Mouse (Mus musculus) thymus, adult 18-20 months (tissue): ENCODE data around the gene Phb.
"Not testable (repeated sequence)": the region's sequence is repeated elsewhere in the genome, so short reads cannot be mapped to it uniquely, and the experiment has no call there.

Experiments used
- DNase-seq, 2 experiments: peaks; one replicate each; pipeline ENCODE4 v3.0.0; 2022; ENCODE audit warnings: mixed read lengths in 2 of 2

The Phb gene

DNA sequence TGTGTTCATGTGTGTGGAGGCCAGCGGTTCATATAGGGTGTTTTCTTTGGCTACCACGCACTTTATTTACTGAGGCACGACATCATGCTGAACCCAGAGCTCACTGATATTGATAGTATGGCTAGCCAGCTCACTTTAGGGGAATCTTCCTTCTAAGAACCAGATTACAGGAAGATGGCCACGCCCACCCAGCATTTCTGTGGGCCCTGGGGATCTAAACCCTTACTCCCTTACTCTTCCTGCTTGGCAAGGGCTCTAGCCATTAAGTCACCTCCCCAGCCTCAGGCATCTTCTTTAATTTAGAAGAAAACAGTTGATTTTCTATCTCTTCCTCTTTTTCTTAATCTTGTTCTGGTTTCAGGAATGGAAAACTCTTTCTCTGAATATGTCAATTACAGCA is 9.3 kb upstream of the Phb start:
- DNase-seq: no peak

DNA sequence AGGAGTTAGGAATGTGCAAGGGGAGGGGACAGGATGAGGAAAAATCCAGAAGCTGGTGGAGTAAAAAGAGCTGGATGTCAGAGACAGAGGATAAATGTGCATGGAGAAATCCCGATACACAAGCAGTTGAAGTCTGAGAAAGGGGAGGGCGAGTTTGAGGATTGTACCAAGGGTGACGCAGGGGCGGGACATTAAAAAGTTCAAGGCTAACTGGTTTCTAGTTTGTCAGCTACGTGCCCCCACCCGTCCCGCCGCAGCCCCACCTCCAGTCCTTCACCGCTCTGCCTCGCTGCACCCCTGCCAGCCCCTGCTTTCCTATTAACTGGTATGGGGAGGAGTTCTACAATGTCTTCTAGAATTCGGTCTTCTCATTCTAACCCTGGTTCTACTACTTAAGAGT is 420 bp downstream of the Phb start:
- DNase-seq: peak; percentile 26 to 44

DNA sequence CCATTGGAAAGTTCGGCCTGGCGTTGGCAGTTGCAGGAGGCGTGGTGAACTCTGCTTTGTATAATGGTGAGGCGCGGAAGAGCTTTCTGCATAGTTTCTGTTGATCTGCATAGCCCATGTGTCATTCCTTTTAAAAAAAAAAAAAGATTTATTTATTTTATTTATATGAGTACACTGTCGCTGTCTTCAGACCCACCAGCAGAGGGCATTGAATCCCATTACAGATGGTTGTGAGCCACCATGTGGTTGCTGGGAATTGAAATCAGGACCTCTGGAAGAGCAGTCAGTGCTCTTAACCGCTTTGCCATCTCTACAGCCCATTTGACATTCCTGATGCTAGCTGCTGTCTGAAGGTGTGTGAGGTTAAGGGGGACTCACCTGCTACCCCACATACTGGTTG is 1.3 kb downstream of the Phb start:
- DNase-seq: not testable (repeated sequence)

DNA sequence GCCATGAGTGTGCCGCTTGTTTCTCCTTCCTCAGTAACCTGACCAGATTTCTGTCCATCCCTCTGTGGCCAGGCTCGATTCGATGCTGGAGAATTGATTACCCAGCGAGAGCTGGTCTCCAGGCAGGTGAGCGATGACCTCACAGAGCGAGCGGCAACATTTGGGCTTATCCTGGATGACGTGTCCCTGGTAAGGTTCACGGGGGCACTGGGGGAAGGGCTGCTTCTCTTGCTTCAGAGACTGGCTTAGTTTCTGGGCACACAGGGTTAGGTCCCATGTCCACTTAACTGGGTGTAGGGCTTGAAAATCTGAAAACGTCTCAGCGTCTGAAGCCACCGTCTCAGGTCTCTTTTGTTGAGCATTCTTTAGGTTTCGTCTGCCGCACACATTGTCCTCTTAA is 8.7 kb downstream of the Phb start:
- DNase-seq: no peak

DNA sequence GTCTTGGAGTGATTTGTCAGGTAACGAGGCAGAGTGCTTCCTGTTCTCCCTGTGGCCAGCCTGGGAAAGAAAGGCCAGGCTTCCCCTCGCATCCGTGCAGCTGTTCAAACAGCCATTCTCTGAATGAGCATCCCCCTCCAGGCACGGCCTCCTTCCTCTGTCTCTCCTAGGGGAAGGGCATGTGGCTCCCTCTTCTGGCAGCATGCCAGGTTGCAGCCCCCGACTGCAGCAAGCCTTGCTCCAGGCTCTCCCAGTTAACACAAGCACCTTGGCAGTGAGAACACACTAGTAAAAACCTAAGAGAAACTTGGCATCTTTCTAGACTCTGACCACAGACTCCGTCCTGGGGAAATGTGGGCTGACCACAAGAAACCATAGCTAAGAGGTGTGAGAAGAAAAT is 9.6 kb downstream of the Phb start:
- DNase-seq: peak; percentile 51 to 55

DNA sequence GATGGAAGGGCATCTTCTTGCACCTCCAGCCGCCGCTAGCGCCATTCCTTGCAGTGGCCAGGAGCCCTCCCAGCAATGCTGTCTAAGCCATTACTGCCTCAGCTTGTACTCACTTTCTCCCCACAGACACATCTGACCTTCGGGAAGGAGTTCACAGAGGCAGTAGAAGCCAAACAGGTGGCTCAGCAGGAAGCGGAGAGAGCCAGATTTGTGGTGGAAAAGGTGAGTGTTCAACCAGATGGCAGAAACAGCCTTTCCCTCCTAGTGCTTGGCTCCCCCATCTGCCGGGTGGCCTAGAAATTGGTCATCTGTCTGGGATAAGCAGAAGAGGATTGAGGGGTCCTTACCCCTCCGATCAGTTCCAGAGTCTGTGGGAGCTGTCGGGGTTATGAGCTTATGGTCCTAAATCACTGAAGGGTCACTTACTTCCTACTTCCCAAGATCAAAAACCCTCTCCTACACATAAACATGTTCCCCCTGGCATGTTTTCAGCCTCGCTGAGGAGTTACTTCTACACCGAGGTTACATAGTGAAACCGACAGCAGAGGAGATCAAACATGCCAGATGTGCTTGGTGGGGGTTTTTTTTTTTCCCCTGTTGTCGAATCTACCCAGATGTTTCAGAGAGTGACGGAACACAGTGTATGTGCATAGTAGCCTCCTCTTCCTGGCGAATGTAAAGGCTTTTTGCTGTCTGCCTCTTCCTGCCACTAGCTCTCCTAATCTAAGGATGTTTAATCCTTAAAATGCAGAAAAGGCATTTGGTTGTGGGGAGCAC is 11.4 kb downstream of the Phb start:
- DNase-seq: no peak

DNA sequence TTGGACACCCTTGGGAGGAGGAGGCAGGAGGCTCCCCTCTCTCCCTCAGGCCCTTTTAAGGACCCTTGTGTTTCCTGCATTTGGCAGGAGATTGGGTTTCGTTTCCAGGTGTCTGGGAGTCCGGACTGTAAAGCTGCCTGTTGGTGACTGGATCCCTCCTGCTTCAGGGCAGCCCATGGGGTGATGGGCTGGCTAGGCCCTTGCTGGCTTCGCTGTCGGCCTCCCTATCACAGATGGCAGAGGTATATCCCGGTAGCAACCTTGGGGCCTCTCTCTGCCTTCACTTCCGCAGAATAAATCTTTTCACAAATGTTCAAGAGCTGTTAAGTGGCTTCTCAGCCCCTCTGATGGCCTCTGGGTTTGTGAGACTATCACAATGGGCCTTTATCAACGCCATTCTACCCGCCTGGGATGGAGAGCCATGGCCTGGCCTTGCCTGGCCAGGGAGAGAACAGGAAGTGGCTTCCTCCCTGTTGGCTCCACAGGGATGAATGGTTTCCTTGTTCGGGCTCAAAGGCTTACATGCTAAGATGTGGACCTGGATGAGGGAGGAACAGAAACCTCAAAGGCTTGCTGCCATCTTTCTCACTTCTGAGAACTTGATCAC is 15.3 kb downstream of the Phb start:
- DNase-seq: no peak

DNA sequence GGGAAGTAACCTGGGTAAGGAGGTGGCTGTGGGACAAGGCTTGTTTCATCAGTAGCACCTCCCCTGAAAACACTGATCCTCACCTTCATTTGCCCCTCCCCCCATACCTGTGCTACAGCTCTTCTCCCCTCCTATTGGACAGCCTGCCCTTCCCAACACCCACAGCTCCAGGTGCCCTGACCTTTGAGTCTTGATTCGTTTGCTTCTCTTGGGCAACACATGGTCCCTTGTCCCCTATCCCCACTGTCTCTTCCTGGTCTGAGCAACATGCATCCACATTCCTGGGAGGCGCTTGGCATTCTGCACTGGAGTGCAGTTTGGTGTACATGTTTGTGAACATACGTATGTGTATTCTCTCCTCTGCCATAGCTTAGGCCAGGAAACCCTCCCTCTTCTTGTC is 16.2 kb downstream of the Phb start:
- no peak for DNase-seq

DNA sequence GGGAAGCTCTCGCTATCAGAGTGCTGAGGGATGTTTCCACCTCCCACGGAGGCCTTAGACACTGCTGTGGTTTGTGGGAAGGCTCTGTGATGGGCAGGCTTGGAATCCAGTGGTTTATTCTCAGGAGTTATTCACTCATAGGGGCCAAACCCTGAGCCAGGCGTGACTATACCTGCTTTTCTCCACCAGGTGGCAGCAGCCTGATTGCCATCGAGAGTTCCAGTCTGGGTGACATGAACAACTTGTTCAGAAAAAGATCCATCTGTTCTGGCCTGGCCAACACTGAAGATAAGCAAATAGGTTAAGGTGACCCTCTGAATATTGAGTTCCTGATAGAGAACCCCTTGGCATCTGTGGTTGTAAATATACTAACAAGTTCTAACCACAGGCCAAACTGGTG is 19.3 kb downstream of the Phb start:
- DNase-seq: peak; percentile 34 to 39

DNA sequence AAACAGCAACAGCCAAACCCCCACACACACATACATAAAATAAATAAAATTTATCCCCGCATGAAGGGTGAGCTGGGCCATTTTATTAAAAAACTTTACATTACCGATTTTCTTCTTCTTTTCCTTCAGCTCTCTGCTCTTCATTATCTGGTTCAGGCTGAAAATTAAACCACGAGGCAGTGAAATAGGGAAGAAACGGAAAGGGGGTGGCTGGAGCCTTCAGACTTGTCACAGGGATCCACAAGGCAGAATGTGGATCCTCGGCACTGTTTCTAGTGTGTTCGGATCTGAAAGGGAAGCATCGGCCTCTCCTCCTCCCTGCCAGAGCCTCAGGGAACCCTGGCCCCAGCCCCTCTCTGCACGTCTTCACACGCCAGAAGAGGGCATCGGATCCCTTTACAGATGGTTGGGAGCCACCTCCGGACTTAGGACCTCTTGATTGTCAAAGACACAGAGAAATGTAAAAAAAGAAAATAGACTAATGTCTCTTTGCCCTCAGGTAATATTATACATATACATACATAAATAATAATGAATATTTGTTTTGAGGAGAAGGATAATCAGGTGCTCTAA is 20.4 kb downstream of the Phb start:
- no peak for DNase-seq

DNA sequence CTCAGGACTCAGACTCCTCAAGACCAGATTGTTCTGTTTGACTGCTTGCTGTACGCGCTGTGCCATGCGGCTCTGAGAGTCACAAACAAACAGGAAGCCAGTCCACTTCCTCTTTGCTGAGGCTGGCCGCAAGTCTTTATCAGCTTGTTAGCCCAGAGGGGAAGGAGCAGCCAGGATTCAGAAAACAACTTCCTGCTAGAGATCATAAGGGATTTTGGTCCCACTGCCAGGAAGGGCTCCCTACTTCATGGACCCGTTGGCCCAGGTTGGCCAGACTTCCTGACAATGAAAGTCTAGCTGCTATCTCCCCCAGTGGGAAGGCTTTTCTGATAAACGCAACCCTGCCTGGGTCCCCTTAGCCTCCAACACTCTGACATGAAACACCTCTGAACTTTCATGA is 21.8 kb downstream of the Phb start:
- DNase-seq: peak; percentile 9 to 20

DNA sequence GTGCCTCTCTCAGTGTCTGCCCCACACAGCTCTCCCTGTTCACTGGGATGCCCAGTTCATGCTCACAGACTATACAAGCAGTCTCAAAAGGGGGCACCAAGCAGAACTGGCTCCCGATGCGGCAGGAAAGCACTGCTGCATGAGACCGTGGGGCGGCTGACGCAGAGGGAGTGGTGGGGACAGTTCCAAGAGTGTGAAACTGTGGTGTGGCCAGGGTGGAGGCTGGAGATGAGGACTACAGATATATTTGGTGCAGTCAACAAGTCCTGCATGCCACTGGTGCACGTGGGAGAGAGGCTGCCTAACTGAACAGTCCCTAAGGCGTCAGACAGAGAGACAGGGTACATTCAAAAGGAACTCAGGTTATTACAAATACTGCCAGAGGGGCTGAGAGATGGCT is 22.2 kb downstream of the Phb start:
- no peak for DNase-seq

DNA sequence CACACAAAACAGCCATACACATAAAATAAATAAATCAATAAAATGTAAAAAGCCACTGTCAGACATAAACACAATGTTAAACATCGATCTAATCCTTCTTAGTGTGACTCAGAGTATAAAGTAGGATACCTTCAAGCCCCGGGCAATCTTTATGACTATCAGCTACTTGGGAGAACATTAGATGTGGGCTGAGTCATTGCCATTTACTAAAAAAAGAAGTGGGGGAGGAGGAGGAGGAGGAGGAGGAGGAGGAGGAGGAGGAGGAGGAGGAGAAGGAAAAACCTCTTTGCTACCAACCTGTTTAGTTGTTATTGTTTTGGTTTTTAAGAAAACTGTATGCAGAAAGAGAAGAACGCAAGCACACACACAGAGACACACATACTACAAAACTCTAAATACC is 22.8 kb downstream of the Phb start:
- no peak for DNase-seq

DNA sequence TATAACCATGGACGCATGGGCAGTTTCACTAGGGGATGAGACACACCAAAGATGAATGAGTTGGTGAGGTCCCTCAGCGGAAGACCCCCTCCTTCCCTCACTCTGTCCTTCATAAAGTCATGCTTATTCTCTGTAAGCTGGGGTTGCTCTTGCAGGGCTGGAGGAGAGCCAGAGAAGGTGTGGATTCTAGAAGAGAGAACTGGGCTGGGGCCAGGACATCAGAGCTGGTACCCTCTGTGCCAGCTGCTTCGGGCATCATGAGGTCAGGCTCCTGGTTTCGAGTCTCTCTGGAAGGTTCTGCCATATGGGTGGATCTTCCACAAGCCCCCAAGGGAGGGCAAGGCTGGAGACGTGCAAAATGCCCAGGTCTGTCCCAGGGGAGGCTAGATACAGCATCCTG is 31.8 kb downstream of the Phb start:
- DNase-seq: no peak

DNA sequence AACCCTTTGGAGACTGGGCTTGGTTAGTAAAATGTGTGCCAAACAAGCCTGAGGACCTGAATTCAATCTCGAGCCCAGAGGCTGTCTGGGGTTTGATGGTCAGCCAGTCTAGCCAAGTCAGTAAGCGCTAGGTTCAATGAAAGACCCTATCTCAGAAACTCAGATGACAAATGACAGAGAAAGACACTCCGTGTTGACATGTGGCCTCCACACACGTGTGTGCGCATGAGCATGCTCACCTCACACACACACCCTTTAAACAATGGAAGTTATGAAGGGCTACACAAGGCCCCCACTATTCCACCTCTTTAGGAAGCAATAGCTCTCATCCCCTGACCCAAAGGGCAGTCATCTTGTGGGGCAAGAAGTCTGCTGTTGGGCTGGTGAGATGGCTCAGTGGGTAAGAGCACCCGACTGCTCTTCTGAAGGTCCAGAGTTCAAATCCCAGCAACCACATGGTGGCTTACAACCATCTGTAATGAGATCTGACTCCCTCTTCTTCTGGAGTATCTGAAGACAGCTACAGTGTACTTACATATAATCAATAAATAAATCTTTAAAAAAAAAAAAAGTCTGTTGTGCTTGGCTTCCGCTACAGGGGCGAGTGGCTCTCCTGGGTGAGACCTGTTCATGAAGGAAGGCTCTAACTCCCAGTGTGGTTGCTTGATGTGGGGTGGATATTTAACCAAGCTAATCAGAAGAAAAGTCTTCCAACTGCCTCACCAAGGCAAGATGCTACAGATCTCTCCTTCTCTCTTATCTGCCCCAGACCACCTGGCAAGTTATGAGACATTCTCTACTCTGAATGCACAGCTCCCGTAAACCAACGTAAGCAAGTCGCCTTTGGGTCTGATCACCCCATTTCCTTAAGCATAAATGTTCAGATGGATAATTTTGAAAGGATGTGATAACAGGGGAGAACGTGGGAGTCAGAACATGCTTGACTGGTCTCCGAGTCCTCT is 34.3 kb downstream of the Phb start:
- no peak for DNase-seq

DNA sequence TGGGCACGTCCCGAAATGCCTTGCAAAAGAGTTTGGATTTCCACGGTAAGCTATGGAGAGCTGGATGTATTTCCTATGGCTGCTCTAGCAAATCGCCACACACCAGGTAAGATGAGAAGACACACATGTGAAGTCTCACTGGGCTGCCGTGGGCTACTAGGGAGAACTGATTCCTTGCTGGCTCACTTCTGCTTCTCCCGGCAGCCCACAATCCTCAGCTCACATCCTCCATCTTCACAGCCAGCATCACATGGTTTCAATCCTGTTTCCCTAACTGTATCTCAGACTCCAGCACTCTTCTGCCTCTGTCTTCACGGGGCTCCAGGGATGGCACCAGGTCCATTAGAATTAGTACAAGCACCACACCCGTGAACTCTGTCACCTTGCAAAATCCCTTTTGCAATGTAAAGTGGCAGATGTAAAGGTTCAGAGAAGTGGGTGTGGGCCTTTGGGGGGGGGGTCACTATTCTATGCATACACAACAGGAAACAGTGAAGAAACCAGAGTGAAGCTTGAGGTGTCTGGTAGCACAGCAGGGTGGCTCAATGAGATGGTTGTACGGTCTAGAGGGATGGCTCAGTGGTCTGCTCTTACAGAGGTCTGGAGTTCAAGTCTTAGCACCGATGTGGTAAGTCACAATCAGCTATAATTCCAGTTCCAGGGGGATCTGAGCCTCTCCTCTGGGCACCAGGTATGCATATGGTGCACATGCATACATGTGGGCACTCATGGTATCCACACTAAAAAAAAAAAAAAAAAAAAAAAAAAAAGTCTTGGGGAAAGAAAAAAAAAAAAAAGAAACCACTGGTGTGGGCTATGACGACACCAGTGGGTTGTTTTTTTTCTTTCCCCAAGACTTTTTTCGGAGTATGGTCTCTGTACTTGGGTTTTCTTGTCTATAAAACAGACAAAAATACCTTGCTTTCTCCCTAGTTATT is 37.5 kb downstream of the Phb start:
- no peak for DNase-seq

DNA sequence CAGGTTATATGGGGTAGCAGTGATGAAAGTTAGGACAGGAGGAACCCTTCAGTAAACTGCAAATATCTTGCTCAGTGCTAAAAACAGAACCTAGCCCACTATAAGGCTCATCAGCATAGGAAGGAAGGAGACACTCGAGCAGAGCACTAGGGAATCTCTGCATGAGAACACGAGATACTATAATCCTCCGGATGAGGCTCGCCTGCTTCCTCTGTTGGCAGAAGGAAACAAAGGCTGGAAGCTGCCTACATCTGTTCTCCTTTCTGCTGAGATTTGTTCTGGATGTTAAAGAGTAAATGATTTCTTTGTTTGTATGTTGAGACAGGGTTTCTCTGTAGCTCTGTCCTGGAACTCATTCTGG is 38.2 kb downstream of the Phb start:
- no peak for DNase-seq

DNA sequence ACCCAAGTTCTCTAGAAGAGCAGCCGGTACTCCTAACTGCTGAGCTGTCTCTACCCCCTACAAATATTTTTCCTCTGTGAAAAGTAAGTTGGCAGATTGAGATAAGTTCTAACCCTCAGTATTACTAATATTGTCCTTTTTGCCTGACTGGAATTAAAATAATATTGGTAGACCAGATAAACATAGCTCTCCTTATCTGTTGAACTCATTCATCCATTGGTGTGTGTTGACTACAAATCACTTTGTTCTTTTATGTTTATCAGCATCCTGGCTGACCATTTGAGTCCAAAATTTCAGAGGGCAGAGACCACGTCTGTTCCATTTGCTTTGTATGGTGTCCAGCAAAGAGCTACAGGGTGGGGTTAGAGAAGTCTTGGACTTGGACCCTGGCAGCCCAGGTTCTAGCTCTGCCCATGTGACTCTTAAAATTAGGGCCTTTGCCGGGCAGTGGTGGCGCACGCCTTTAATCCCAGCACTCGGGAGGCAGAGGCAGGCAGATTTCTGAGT is 42.8 kb downstream of the Phb start:
- no peak for DNase-seq

DNA sequence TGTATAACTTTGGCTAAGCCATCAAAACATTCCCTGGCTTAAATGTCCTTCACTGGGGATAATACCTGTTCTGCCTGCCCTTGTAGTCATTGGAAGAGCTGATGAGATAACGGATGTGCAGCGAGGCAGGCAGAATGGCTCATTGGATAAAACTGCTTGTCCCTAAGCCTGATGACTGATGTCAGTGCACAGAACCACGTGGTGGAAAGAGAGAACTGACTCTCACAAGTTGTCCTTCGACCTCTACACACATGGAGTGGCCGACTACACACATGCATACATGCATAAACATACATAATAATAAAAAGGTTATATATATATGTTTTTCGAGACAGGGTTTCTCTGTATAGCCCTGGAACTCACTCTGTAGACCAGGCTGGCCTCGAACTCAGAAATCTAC is 43.7 kb downstream of the Phb start:
- DNase-seq: no peak

DNA sequence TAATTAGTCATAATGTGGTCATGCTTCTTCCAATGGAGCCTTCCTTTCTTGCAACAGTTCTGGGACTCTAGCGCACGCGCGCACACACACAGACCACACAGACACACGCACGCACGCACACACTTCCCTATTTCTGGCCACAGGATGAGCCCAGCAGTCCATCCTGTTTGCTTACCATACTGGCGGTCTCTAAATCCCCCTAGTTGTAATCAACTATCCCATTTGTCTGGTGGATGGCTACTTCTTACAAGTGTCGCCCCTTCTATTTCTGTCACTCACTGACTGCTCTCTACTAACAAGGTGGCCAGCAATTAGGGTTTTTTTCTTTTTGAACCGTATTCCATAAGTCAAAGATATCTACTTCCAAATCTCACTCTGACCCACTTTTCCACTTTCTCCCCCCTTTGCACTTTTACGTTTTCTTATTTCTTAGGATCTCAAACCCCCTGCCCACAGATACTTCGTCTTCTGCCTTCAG is 45.4 kb downstream of the Phb start:
- peak in 1 of 2 experiments; percentile 18 for DNase-seq

DNA sequence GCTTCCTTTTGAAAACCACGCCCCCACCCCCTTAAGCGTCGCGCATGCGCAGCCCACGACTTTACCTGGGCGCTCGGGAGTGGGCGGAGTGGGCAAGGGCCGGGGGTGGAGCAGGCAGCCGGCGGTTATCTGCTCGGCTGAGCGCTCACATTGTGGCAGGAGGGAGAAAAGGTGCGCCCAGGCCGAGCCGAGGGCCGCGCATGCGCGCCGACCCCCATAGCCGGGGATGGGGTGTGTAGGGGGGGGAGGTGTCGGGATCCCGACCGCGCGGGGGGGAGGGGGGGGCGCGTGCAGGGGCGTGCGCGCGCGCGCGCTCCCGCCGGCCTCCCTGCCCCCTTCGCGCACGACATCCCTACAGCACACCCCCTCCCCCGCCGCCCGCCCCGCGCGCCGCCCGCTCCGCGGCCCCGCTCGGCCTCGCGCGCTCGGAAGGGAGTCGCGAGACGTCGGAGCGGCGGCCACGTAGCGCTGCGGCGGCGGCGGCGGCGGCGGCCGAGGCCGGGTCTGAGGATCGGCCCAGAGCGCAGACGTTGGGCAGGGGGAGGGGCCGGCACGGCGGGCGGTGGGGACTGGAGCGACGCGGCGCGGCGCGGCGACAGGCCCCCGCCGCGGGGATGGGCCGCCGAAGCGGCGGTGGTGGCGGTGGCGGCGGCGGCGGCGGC is 45.9 kb downstream of the Phb start, which contains the start of gene Zfp652:
TSS of gene Zfp652 (plus strand) at position 111 of the 662 bp plus-strand sequence.
- peak; percentile 94 to 96 for DNase-seq
